Mouse (Mus musculus): ENCODE results near the gene Myo10. TPM values are rescaled to one million over a fixed set of nuclear protein-coding genes. Genes with fewer than 3 reads are reported as not detected.
"Not testable (repeated sequence)": the region's sequence is repeated elsewhere in the genome, so short reads cannot be mapped to it uniquely, and the experiment has no call there.

Gene Myo10
- polyA plus RNA-seq, 1 experiment from 2014 or later: 35.4 TPM

DNA sequence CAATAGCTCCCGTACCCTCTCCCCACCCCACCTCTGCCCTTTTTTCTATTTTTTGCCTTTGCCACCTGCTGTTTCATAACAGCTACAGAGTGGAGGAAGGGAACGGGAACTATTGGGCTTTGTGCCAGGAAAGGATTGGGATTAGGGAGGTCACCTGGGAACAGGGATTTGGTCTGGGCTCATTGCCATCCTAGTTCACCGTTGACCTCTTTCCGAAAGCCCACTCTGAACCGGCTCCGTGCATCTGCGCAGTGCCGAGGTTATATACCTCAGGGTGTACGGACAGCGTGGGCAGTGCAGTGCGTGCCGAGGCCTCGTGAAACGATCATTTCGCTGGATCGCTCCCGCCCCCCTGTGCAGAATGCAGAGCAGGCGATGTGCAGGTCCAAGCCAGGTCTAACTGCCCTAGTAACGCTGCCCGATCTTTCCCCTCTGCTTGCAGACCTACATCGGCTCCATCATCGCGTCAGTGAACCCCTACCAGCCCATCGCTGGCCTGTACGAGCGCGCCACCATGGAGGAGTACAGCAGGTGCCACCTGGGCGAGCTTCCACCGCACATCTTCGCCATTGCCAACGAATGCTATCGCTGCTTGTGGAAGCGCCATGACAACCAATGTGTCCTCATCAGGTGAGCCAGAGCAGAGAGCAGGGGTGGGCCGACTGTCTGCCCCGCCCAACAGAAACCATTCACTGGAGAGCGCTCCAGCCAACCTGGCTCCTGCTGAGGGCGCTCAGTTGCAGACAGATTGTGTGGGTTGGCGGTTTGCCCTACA, 91.4 kb downstream of the Myo10 start:
- Histone ChIP-seq H3K9me3 (replicated peaks; ENCODE audit: control insufficient read depth, low read length) (no peaks in the 10 kb centered on the region), H3K9ac (replicated peaks; ENCODE audit: low read length) (no peak overlapping the region), H3K36me3 (replicated peaks; ENCODE audit: control insufficient read depth, insufficient read depth, low read depth, low read length) (no peaks in the 10 kb centered on the region), H3K4me3 (ENCODE audit: low read depth, low read length) (no peak overlapping the region), H3K4me1 (ENCODE audit: control insufficient read depth, insufficient read depth, low read length) (no peaks in the 10 kb centered on the region), H3K27me3 (ENCODE audit: control insufficient read depth, insufficient read depth, low read length) (no peaks in the 10 kb centered on the region), H3K4me2 (ENCODE audit: low read depth, low read length) (no peak overlapping the region), H3K27ac (replicated peaks; ENCODE audit: low read depth, low read length) (no peak overlapping the region)
- ATAC-seq (replicated peaks; ENCODE audit: insufficient number of reproducible peaks, low FRiP score, low TSS enrichment, low read depth): no peak
- no peak for DNase-seq (ENCODE audit: low spot score)
- 58% methylated on average over 38 of the region's 38 CpGs for WGBS

DNA sequence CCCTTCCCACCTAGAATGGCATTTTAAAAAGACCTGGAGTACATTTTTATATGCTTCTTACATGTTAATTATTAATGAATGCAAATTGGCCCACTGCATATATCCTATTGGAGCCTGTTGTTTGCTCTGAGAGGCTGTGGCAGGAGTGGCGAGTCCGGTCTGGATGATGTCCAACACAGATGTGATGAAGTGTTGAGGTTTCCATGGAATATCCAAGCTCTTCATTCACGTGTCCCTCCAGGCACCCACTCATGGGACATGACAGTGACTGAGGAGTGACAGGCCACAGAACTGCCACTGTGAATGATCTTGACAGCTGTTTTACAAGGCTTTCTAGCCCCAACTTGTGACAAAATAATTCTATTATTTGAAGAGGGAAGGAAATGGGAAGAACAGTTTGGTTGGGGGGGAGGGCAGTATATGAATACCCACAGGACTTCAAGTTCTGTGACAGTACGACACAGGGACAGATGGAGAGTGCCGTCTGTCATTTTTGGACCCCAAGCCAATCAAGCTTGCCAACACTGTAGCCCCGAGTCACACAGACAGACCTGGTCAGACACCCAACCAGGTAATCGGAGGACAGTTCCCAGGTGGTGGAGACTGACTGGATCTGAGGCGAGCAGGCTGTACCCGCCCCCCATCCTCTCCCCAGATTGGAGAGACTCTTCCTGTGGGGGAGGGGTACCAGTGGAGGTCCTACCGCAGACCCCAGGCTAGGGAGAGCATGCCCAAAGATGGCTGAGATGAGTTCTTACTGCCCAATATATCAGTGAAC, 93.1 kb downstream of the Myo10 start:
- Histone ChIP-seq H3K4me2 (ENCODE audit: low read depth, low read length) (no peak overlapping the region), H3K36me3 (replicated peaks; ENCODE audit: control insufficient read depth, insufficient read depth, low read depth, low read length) (no peaks in the 10 kb centered on the region), H3K9ac (replicated peaks; ENCODE audit: low read length) (no peak overlapping the region), H3K27ac (replicated peaks; ENCODE audit: low read depth, low read length) (no peak overlapping the region), H3K4me1 (ENCODE audit: control insufficient read depth, insufficient read depth, low read length) (no peaks in the 10 kb centered on the region), H3K4me3 (ENCODE audit: low read depth, low read length) (no peak overlapping the region), H3K9me3 (replicated peaks; ENCODE audit: control insufficient read depth, low read length) (no peaks in the 10 kb centered on the region), H3K27me3 (ENCODE audit: control insufficient read depth, insufficient read depth, low read length) (no peaks in the 10 kb centered on the region)
- WGBS: 74% methylated on average over 10 of the region's 10 CpGs
- DNase-seq (ENCODE audit: low spot score) (no peak), ATAC-seq (replicated peaks; ENCODE audit: insufficient number of reproducible peaks, low FRiP score, low TSS enrichment, low read depth) (0 out of 2 replicates have a peak, but pooled peaks have one; percentile 25)

GRCm38 (mm10) chr15:25715996-25716395, 93.7 kb downstream of the Myo10 start:
- no peaks in the 10 kb centered on the region for H3K4me1 ChIP-seq (ENCODE audit: control insufficient read depth, insufficient read depth, low read length)
- H3K36me3 ChIP-seq (replicated peaks; ENCODE audit: control insufficient read depth, insufficient read depth, low read depth, low read length): no peaks in the 10 kb centered on the region
- no peak overlapping the region for H3K4me2 ChIP-seq (ENCODE audit: low read depth, low read length)
- H3K9me3 ChIP-seq (replicated peaks; ENCODE audit: control insufficient read depth, low read length): no peaks in the 10 kb centered on the region
- no peak overlapping the region for H3K9ac ChIP-seq (replicated peaks; ENCODE audit: low read length)
- WGBS: 79% methylated on average over 11 of the region's 11 CpGs
- H3K4me3 ChIP-seq (ENCODE audit: low read depth, low read length): no peak overlapping the region
- H3K27me3 ChIP-seq (ENCODE audit: control insufficient read depth, insufficient read depth, low read length): no peaks in the 10 kb centered on the region
- no peak for ATAC-seq (replicated peaks; ENCODE audit: insufficient number of reproducible peaks, low FRiP score, low TSS enrichment, low read depth)
- no peak for DNase-seq (ENCODE audit: low spot score)
- no peak overlapping the region for H3K27ac ChIP-seq (replicated peaks; ENCODE audit: low read depth, low read length)

- H3K27me3 ChIP-seq (ENCODE audit: control insufficient read depth, insufficient read depth, low read length): no peaks in the 10 kb centered on the region
- H3K36me3 ChIP-seq (replicated peaks; ENCODE audit: control insufficient read depth, insufficient read depth, low read depth, low read length): no peaks in the 10 kb centered on the region
- no peak for ATAC-seq (replicated peaks; ENCODE audit: insufficient number of reproducible peaks, low FRiP score, low TSS enrichment, low read depth)
- H3K4me2 ChIP-seq (ENCODE audit: low read depth, low read length): no peak overlapping the region
- H3K9me3 ChIP-seq (replicated peaks; ENCODE audit: control insufficient read depth, low read length): no peaks in the 10 kb centered on the region
- DNase-seq (ENCODE audit: low spot score): peak; percentile 90
- H3K4me3 ChIP-seq (ENCODE audit: low read depth, low read length): no peak overlapping the region
- H3K4me1 ChIP-seq (ENCODE audit: control insufficient read depth, insufficient read depth, low read length): no peaks in the 10 kb centered on the region
- WGBS: 26% methylated on average over 3 of the region's 3 CpGs
- no peak overlapping the region for H3K9ac ChIP-seq (replicated peaks; ENCODE audit: low read length)
- H3K27ac ChIP-seq (replicated peaks; ENCODE audit: low read depth, low read length): no peak overlapping the region
These were observed 94.7 kb downstream of the Myo10 start for GRCm38 (mm10) chr15:25717006-25717405.

DNA sequence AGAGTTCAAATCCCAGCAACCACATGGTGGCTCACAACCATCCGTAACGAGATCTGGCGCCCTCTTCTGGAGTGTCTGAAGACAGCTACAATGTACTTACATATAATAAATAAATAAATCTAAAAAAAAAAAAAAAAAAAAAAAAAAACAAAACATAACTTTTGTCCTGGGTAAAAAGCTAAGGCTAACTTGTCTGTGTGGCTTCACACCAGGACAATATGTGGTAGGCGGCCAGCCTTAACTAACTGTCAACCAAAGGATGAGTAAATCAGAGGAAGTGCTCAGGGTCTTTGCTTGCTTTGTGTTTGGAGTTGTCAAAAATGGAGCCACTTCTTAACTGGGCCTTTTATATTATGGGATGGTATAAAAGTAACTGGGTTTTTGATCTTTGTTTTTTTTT, 95.8 kb downstream of the Myo10 start:
- WGBS: 100% methylated on average over 1 of the region's 4 CpGs
- DNase-seq (ENCODE audit: low spot score); H3K4me1 ChIP-seq (ENCODE audit: control insufficient read depth, insufficient read depth, low read length); H3K4me2 ChIP-seq (ENCODE audit: low read depth, low read length); H3K36me3 ChIP-seq (replicated peaks; ENCODE audit: control insufficient read depth, insufficient read depth, low read depth, low read length); H3K27ac ChIP-seq (replicated peaks; ENCODE audit: low read depth, low read length); H3K4me3 ChIP-seq (ENCODE audit: low read depth, low read length); ATAC-seq (replicated peaks; ENCODE audit: insufficient number of reproducible peaks, low FRiP score, low TSS enrichment, low read depth); H3K9ac ChIP-seq (replicated peaks; ENCODE audit: low read length); H3K9me3 ChIP-seq (replicated peaks; ENCODE audit: control insufficient read depth, low read length); H3K27me3 ChIP-seq (ENCODE audit: control insufficient read depth, insufficient read depth, low read length): not testable (repeated sequence)

- WGBS: 71% methylated on average over 8 of the region's 8 CpGs
- no peak for DNase-seq (ENCODE audit: low spot score)
- H3K4me1 ChIP-seq (ENCODE audit: control insufficient read depth, insufficient read depth, low read length): no peaks in the 10 kb centered on the region
- no peak overlapping the region for H3K27ac ChIP-seq (replicated peaks; ENCODE audit: low read depth, low read length)
- ATAC-seq (replicated peaks; ENCODE audit: insufficient number of reproducible peaks, low FRiP score, low TSS enrichment, low read depth): no peak
- no peak overlapping the region for H3K9ac ChIP-seq (replicated peaks; ENCODE audit: low read length)
- H3K9me3 ChIP-seq (replicated peaks; ENCODE audit: control insufficient read depth, low read length): no peaks in the 10 kb centered on the region
- H3K4me3 ChIP-seq (ENCODE audit: low read depth, low read length): no peak overlapping the region
- H3K4me2 ChIP-seq (ENCODE audit: low read depth, low read length): no peak overlapping the region
- no peaks in the 10 kb centered on the region for H3K27me3 ChIP-seq (ENCODE audit: control insufficient read depth, insufficient read depth, low read length)
- no peaks in the 10 kb centered on the region for H3K36me3 ChIP-seq (replicated peaks; ENCODE audit: control insufficient read depth, insufficient read depth, low read depth, low read length)
These were observed 96.9 kb downstream of the Myo10 start for GRCm38 (mm10) chr15:25719270-25719669.

- Histone ChIP-seq H3K36me3 (replicated peaks; ENCODE audit: control insufficient read depth, insufficient read depth, low read depth, low read length) (no peaks in the 10 kb centered on the region), H3K4me3 (ENCODE audit: low read depth, low read length) (no peak overlapping the region), H3K4me2 (ENCODE audit: low read depth, low read length) (no peak overlapping the region), H3K9me3 (replicated peaks; ENCODE audit: control insufficient read depth, low read length) (no peaks in the 10 kb centered on the region), H3K27ac (replicated peaks; ENCODE audit: low read depth, low read length) (no peak overlapping the region), H3K9ac (replicated peaks; ENCODE audit: low read length) (no peak overlapping the region), H3K4me1 (ENCODE audit: control insufficient read depth, insufficient read depth, low read length) (no peaks in the 10 kb centered on the region), H3K27me3 (ENCODE audit: control insufficient read depth, insufficient read depth, low read length) (no peaks in the 10 kb centered on the region)
- DNase-seq (ENCODE audit: low spot score) (no peak), ATAC-seq (replicated peaks; ENCODE audit: insufficient number of reproducible peaks, low FRiP score, low TSS enrichment, low read depth) (no peak)
- 91% methylated on average over 6 of the region's 6 CpGs for WGBS
These were observed 97.9 kb downstream of the Myo10 start for GRCm38 (mm10) chr15:25720263-25720662.
